Mouse (Mus musculus) brain, embryonic 14.5 days (tissue): Measurements from ENCODE around the gene Vps8.

Experiments
- CTCF ChIP-seq: fragments of 200-500 bp; IDR thresholded peaks from 2 replicates; pipeline ENCODE4 v1.5.1; 2012; ENCODE audit warnings: inconsistent platforms, mild to moderate bottlenecking, moderate library complexity, borderline replicate concordance; ENCODE audit not compliant: insufficient read depth, insufficient read length; ENCODE audit errors: extremely low read depth
- POLR2A ChIP-seq: fragments of 200-500 bp; IDR thresholded peaks from 2 replicates; pipeline ENCODE4 v1.6.1; 2012; ENCODE audit warnings: mild to moderate bottlenecking, inconsistent platforms, borderline replicate concordance; ENCODE audit not compliant: poor library complexity, insufficient read depth, insufficient read length, severe bottlenecking; ENCODE audit errors: extremely low read depth

GRCm38 (mm10) chr16:21642906-21643305, 220.0 kb downstream of the Vps8 start:
- TF ChIP-seq CTCF (no peak), POLR2A (no peak)
